Mouse (Mus musculus) spleen, postnatal 14 days (tissue): Measurements from ENCODE around the gene Gzma.

ENCODE experiments used
- DNase-seq, 2 experiments: peaks; one replicate each; pipeline ENCODE4 v3.0.0; 2021 to 2022; ENCODE audit warnings: low spot score in 2 of 2

The Gzma gene

GRCm38 (mm10) chr13:113100879-113101278 is at the start of gene Gzma:
Gene Gzma, minus strand, starts transcription at chr13:113100981.
- no peak for DNase-seq

GRCm38 (mm10) chr13:113139597-113139996 is 38.8 kb upstream of the Gzma start:
- DNase-seq = no peak

GRCm38 (mm10) chr13:113129974-113130373 is 29.2 kb upstream of the Gzma start:
- DNase-seq = no peak

- no peak for DNase-seq
Measured at GRCm38 (mm10) chr13:113121326-113121725, 20.5 kb upstream of the Gzma start.

GRCm38 (mm10) chr13:113120324-113121237 is 19.8 kb upstream of the Gzma start:
- no peak for DNase-seq

- no peak for DNase-seq
Measured at GRCm38 (mm10) chr13:113118977-113119376, 18.2 kb upstream of the Gzma start.

- DNase-seq = no peak
Measured at GRCm38 (mm10) chr13:113104759-113105158, 4.0 kb upstream of the Gzma start.

- DNase-seq = no peak
Measured at GRCm38 (mm10) chr13:113101804-113102203, 1.0 kb upstream of the Gzma start.

GRCm38 (mm10) chr13:113098406-113098805 is 2.4 kb downstream of the Gzma start:
- DNase-seq = no peak

- no peak for DNase-seq
Measured at GRCm38 (mm10) chr13:113097011-113097410, 3.8 kb downstream of the Gzma start.

- DNase-seq = no peak
Measured at GRCm38 (mm10) chr13:113094618-113095017, 6.2 kb downstream of the Gzma start.

GRCm38 (mm10) chr13:113090489-113090888 is 10.3 kb downstream of the Gzma start:
- no peak for DNase-seq

- DNase-seq = no peak
Measured at GRCm38 (mm10) chr13:113087226-113088017, 13.4 kb downstream of the Gzma start.

GRCm38 (mm10) chr13:113084732-113085131 is 16.0 kb downstream of the Gzma start:
- DNase-seq = no peak

- DNase-seq = no peak
Measured at GRCm38 (mm10) chr13:113082101-113082500, 18.7 kb downstream of the Gzma start.

- DNase-seq = no peak
Measured at GRCm38 (mm10) chr13:113079021-113079420, 21.8 kb downstream of the Gzma start.

GRCm38 (mm10) chr13:113064542-113064941 is 36.2 kb downstream of the Gzma start:
- DNase-seq = no peak

- no peak for DNase-seq
Measured at GRCm38 (mm10) chr13:113061746-113062145, 39.0 kb downstream of the Gzma start.

- no peak for DNase-seq
Measured at GRCm38 (mm10) chr13:113055826-113056225, 45.0 kb downstream of the Gzma start.

- no peak for DNase-seq
Measured at GRCm38 (mm10) chr13:113054230-113054629, 46.6 kb downstream of the Gzma start.

GRCm38 (mm10) chr13:113047647-113048046 is 53.1 kb downstream of the Gzma start:
- no peak for DNase-seq

- no peak for DNase-seq
Measured at GRCm38 (mm10) chr13:113047018-113047417, 53.8 kb downstream of the Gzma start.
